Mouse (Mus musculus): ENCODE results near the gene Rab3c. TPM values are rescaled to one million over a fixed set of nuclear protein-coding genes. Genes with fewer than 3 reads are reported as not detected.

Gene Rab3c
- total RNA-seq (2021) = 100 to 1,000 TPM; 114 to 116 TPM

GRCm38 (mm10) chr13:110280563-110281144 lies at the start of gene Rab3c:
Gene Rab3c (minus strand): TSS chr13:110280996.
- intact Hi-C loops (cut with DNase I) = loop anchor here (5.0 kb wide), 2 partner anchors 82 to 218 kb away; no protein-coding TSS in a partner anchor
- peak; percentile 44 for DNase-seq

GRCm38 (mm10) chr13:110318746-110319145 lies 38.0 kb upstream of the Rab3c start:
- intact Hi-C loops (cut with DNase I) = no loop called here
- DNase-seq = peak; percentile 19

- intact Hi-C loops (cut with DNase I) = no loop called here
- DNase-seq = no peak
Measured at GRCm38 (mm10) chr13:110307188-110307587, 26.4 kb upstream of the Rab3c start.

- intact Hi-C loops (cut with DNase I) = no loop called here
Measured at GRCm38 (mm10) chr13:110297112-110297511, 16.3 kb upstream of the Rab3c start.

GRCm38 (mm10) chr13:110288499-110288898 lies 7.7 kb upstream of the Rab3c start:
- no peak for DNase-seq
- intact Hi-C loops (cut with DNase I) = no loop called here

More at GRCm38 (mm10) chr13:110297112-110297511, 16.3 kb upstream of the Rab3c start:
- no peak for DNase-seq

- intact Hi-C loops (cut with DNase I) = loop anchor here (5.0 kb wide), 2 partner anchors 79 to 221 kb away; no protein-coding TSS in a partner anchor
Measured at GRCm38 (mm10) chr13:110283781-110284180, 3.0 kb upstream of the Rab3c start.

GRCm38 (mm10) chr13:110280028-110280562 lies 701 bp downstream of the Rab3c start:
- intact Hi-C loops (cut with DNase I) = loop anchor here (5.0 kb wide), 2 partner anchors 82 to 218 kb away; no protein-coding TSS in a partner anchor
- peak; percentile 87 for DNase-seq

More at GRCm38 (mm10) chr13:110283781-110284180, 3.0 kb upstream of the Rab3c start:
- no peak for DNase-seq

GRCm38 (mm10) chr13:110278976-110279736 lies 1.6 kb downstream of the Rab3c start:
- intact Hi-C loops (cut with DNase I) = no loop called here

GRCm38 (mm10) chr13:110277709-110278108 lies 3.1 kb downstream of the Rab3c start:
- intact Hi-C loops (cut with DNase I) = no loop called here
- DNase-seq = no peak

More at GRCm38 (mm10) chr13:110278976-110279736, 1.6 kb downstream of the Rab3c start:
- no peak for DNase-seq

GRCm38 (mm10) chr13:110275471-110275870 lies 5.3 kb downstream of the Rab3c start:
- DNase-seq = no peak
- intact Hi-C loops (cut with DNase I) = no loop called here

- no peak for DNase-seq
- intact Hi-C loops (cut with DNase I) = no loop called here
Measured at GRCm38 (mm10) chr13:110260649-110261048, 20.1 kb downstream of the Rab3c start.

- DNase-seq = no peak
- intact Hi-C loops (cut with DNase I) = no loop called here
Measured at GRCm38 (mm10) chr13:110251453-110251852, 29.3 kb downstream of the Rab3c start.

GRCm38 (mm10) chr13:110248481-110248880 lies 32.3 kb downstream of the Rab3c start:
- intact Hi-C loops (cut with DNase I) = no loop called here
- DNase-seq = no peak

GRCm38 (mm10) chr13:110238970-110239369 lies 41.8 kb downstream of the Rab3c start:
- intact Hi-C loops (cut with DNase I) = no loop called here
- DNase-seq = no peak

GRCm38 (mm10) chr13:110237209-110237935 lies 43.4 kb downstream of the Rab3c start:
- intact Hi-C loops (cut with DNase I) = no loop called here
- no peak for DNase-seq

- no peak for DNase-seq
- intact Hi-C loops (cut with DNase I) = no loop called here
Measured at GRCm38 (mm10) chr13:110233364-110233763, 47.4 kb downstream of the Rab3c start.

- no peak for DNase-seq
- intact Hi-C loops (cut with DNase I) = no loop called here
Measured at GRCm38 (mm10) chr13:110231086-110231688, 49.6 kb downstream of the Rab3c start.

GRCm38 (mm10) chr13:110230046-110230445 lies 50.8 kb downstream of the Rab3c start:
- intact Hi-C loops (cut with DNase I) = no loop called here
- no peak for DNase-seq

GRCm38 (mm10) chr13:110219195-110219594 lies 61.6 kb downstream of the Rab3c start:
- no peak for DNase-seq
- intact Hi-C loops (cut with DNase I) = no loop called here

GRCm38 (mm10) chr13:110218497-110218896 lies 62.3 kb downstream of the Rab3c start:
- intact Hi-C loops (cut with DNase I) = no loop called here
- no peak for DNase-seq
